Mouse (Mus musculus) gastrocnemius, adult 18-20 months (tissue): Measurements from ENCODE around the gene Sult1e1. TPM values are rescaled to one million over a fixed set of nuclear protein-coding genes. Genes with fewer than 3 reads are reported as not detected.

ENCODE experiments used
- DNase-seq: peaks from one replicate; pipeline ENCODE4 v3.0.0; 2021; ENCODE audit warnings: low spot score
- long read RNA-seq, 2 experiments: library from polyadenylated mRNA; stranded (forward); transcript quantifications; one replicate each; pipeline ENCODE4 v2.0.0; 2021
- total RNA-seq, 2 experiments: library from RNA; stranded (reverse); gene quantifications; 2 replicates each; pipeline ENCODE4 v1.2.3; 2021

Gene Sult1e1
- not detected for total RNA-seq
- long read RNA-seq, experiment 1, partial matches to known transcripts = 0 of 1 reads
- long read RNA-seq, experiment 1, other reads (novel, unspliced or antisense) = 0 of 1 reads
- long read RNA-seq, experiment 2 = 0 reads

DNA sequence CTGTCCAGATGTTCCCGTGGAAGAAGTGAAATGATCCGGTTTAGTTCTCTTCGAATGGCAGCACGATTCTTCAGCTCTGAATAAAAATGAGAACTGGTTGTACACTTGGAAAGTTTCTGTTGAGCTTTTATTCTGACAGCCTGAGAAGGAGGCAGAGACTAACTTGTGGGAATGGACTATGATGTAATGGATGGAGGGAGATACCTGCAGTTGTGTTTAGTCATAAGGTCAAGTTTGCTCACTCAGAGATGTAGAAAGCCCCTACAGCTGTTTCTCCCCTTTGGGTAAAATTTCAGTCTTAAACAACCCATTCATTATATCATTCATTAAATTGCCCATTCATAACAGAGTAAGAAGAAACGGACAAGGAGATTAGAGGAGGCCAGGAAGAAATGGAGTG, at the start of gene Sult1e1:
Sult1e1 (minus strand) TSS at position 101 of the 400 bp plus-strand sequence.
- DNase-seq = no peak

DNA sequence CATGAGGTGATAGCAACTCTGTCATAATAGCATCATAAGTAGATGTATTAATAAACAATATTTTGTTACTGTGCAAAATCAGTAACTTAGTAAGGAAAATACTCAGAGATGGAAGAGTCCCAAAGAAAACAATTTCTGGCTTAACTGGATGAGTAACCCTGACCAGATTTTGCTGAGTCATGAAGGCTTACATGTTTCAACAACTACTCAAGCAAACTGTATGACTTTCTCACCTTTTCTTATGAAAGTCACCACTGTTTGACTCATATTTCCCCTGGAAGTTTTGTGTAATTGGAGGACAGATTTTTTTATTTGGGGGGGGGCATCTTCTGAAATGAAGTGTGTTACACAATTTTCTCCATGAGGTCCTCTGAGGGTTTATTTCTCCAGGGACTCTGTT, 31.3 kb upstream of the Sult1e1 start:
- DNase-seq = no peak

DNA sequence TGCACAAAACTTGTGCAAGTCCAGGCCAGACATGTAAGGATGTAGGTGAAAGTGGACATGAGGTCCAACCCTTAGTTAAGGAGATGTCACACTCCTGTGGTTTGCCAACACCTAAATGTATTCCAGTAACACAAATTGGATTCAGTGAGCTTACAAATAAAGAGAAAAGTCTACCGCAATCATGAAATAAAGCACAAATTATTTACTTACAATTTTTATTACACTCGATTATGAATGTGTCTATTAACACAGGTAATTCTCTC, 23.7 kb upstream of the Sult1e1 start:
- DNase-seq = no peak

DNA sequence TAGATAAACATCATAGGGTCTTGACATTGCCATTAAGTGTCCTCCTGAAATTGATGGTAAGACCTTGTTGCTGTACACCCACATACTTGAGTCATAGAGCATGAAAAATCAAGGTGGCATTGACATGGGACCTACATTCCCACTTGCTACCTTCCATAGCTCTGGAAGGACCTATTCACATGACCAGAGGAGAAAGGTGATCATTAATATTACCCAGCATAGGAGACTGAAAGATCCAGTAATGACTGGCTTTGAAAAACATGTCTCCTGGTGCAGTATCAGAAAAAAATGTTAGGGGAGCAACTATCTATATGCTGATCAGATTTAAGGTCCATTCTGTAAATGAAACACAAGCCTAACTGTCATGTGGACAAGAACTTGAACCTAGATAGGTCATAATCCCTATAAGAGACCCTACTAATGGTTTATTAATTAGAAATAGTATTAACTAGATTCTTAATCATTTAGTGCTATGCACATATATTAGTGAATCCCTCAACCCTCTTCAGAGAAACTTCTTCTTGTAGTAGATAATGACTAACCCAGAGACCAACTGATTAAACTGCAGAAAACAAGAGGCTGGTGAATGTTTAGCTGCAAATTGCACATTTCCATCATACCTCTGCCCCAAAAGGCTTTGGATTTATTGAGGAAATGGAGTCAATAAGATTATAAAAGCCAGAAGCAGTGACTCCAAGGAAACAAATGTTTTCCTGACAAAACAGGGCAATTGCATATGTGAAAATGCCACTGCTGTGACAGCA, 23.2 kb upstream of the Sult1e1 start:
- DNase-seq = no peak

DNA sequence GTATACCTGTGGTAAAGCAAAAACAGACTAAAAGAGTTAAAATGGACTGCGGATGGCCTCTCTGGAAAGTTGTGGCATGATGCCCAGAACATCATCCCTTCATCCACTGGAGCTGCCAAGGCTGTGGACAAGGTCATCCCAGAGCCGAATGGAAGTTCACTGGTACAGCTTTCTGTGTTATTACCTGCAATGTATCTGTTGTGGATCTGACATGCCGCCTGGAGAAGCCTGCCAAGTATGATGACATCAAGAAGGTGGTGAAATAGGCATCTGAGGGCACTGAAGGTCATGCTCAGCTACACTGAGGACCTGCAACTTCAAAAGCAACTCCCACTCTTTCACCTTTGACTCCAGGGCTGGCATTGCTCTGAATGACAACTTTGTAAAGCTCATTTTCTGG, 9.6 kb upstream of the Sult1e1 start:
- no peak for DNase-seq

DNA sequence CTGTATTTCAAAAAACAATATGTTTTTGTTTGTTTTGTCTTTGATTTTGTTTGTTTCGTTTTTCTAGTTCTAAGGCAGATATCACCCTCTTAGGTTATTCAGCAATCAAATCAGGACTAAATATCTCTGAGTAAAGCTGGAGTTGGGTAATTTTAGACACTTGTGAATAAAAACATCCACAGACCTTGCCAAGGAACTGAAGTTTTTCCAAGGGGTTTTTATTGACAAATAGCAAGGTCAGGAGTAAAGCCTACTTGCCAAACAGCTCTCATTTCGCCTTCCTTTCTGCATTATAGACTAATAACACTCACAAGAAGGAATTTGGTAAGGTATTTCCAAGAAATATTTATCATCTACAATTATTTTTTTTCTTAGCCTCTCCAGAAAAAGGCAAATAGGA, 6.5 kb upstream of the Sult1e1 start:
- peak; percentile 14 for DNase-seq

DNA sequence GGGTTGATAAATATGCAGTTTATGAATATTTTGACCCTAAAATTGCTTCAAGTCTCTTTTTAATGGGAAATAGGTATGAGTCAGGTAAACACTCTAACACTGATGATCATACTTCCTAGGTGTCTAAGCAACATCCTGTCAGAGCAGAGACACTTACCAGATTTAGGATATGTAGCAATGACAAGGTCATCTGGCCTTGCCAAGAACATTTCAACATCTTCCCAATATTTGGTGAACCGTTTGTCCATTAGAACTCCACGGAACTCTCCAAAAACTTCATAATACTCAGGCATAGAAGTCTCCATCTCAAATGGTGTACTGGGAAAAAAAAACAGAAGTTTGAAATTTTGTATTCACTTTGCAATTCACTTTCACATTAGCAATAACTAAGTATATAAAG, 1.5 kb downstream of the Sult1e1 start:
- no peak for DNase-seq

DNA sequence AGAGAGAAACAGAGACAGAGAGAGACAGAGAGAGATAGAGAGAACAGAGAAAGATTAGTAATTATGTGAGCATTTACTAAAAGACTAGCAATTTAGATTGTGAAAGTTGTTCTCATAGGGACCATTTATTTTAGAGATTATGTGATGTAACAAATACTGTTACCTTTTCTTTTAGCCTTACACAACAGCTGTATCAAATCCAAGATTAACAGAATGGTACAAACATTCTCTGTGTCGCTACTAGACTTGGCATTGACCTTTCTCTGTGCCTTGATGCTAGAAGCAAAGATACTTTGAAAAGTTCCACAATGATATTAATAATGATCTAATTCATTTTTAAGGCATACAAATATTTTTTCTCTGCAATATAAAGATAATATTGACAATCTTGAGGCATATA, 11.0 kb downstream of the Sult1e1 start:
- no peak for DNase-seq

DNA sequence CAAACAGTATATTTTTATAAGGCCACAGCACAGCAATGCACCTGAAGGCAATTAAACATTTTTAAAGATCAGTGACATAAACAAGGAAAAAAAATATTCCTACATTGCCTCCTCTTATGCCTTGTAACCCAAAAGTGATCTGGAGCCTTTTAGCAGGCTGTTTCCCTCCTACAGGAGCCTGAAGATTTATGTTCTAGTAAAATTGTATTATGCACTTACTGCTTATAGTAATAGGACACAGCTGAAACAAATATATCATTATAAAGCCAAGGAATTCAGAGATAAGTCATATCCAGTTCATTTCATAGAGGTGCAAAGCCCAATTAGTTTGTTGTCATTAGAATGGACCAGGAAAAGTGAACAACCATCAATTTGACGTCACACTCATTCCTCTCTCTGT, 17.2 kb downstream of the Sult1e1 start:
- no peak for DNase-seq

DNA sequence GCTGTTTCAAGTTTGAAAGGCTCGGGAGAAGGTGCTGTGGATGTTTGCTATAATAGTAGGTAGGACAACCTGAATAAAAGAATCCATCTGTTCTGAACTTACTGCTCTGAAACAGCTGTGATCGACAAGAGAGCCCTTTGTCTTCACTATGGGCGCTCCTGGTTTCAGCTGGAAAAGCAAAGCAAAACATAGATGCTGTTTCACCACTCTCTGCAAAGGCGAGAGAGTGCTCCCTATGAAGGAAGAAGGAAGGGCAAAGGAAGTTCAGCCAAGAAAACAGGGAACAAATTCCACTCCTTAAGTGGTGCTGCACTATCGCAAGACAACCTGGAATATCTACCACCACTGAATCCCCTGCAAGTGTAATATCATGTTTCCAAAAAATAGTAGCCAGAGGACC, 17.9 kb downstream of the Sult1e1 start:
- DNase-seq = peak; percentile 24

DNA sequence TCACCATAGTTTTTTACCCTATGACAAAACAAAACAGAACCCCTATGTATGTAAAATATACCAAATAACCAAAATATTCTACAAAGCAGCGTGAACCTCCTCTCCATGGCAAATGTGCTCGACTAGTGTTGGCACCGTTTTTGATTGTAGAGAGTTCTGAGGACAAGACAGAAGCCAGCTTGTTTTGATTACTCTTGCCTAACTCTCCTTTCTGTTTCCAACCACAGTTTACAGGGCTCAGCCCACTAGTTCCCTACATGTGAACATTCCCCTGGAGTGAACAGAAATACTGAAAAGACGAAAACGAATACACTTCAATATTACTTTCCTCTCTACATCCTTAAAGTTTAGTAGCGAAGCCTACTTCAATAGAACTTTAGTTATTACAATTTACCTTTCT, 18.6 kb downstream of the Sult1e1 start:
- peak; percentile 10 for DNase-seq

DNA sequence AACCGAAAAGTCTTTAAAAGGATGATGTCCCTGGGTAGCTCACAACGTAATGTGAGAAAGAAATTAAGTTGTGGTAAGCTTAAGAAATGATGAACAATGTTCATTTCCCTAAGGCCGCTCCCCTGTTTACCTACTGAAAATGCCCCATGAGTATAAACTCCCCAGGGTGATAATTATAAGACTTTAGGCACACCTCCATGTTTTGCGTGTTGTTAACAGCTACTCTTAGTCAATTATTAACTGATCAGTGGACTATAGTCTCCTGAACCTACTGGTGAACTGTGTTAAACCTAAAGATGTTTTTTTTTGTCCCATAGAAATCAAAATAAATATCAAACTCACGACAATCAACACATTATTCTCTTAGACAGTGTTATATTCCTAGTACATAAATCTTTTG, 22.5 kb downstream of the Sult1e1 start, which contains the start of gene Sult1d1:
Sult1d1 (minus strand) TSS at position 183 of the 400 bp plus-strand sequence.
- DNase-seq = no peak

DNA sequence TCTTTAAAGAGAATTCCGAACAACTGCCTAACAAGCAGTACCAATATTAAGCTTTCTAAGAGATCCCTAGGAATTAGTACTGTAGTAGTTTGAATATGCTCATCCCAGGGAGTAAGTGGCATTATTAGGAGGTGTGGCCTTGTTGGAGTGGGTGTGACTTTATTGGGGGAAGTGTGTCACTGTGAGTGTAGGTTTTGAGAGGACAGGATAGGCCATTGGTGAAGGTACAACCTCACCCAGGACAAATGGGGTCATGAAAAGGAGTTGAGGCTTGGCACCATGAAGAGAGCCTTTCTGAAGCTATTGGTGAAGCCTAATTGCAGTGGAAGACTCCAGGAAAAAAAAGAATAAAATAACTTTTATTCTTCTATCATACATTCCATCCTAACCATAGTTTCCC, 24.1 kb downstream of the Sult1e1 start:
- no peak for DNase-seq

DNA sequence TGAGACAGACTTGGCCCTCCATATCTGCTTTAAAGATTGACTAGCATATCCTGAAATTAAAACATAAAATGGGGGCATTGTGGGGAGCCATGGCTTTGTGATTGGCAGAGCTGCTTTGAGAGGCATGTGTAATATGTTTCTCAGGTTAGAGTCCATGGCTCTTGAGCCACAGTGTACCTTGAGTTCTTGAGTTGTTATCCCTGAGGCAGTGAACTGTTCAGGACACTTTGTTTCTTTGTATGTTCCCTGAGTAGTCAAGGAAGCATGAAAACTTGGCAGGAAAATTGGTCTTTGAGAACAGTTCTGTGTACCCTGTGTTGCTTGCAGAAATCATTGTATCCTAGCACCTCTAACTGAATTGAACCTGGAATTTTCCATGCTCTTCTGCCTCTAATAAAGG, 28.4 kb downstream of the Sult1e1 start:
- peak; percentile 2 for DNase-seq

DNA sequence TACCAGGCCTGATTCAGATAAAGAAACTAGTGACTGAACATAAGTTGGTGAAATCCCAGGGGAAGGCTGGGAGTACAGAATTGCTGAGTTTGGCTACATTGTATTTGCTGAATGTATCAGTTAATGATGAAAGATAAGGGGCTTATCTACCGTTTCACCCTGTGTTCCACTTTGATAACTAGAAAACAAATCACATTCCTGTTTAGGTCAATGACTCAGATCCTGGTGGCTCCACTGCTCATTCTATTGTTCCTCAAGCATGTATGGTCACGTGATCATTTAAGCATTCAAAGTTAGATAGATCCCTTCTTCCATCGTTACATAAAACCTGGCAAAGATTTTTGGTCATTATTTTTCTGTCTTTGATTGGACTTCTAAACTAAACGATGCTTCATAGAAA, 28.9 kb downstream of the Sult1e1 start:
- no peak for DNase-seq

DNA sequence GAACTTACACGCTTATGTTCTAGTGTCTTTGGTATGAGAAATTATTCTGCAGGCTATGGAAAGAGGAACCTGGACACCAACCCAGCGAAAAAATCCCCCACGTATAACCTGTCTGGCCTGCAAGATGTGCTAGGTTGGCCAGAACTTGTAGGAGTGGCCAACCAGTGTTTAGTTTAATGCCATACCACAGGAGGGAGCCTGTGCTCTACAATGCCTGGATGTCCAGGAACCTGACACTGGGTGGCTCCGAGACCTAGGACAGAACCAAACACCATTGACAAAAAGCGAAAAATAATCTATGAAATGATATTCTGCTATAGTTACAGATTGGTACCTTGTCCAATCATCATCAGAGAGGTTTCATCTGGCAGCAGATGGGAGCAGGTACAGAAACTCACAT, 31.2 kb downstream of the Sult1e1 start:
- no peak for DNase-seq

DNA sequence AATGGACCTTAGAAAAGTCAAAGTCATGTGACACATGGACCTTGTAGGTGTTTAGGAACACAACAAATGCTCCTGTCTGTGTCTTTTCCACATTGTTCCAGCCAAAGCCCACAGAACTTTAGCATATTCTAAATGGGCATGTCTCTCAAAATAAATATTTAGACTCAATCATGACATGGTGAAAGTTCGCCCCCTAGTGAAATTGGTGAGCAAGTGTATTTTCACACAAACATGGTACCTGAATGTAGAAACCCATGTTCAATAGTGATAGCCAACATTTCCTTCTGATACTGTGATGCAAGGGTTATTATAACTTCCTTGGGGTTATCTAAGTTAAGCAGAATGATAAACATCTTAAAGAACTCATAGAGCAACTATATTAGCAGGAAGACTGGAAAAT, 40.5 kb downstream of the Sult1e1 start:
- DNase-seq = no peak

DNA sequence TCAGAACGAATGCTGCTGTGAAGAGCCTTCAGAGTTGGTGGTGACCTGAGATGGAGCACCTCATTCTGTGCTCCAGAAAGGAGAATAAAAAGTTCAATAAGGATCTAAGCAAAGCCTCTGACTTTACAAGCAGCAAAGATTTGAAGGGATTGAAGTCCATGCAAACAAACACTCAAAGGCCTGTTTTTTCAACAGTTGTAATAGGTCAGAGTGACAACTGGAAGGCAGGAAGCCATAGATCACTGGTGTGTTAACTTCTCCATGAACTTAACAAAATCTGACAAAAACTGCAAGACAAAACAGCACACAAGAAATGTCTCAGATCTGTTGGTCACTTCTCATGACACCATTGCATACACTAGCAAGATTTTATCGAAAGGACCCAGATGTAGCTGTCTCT, 53.3 kb downstream of the Sult1e1 start, which contains the start of gene Sult1b1:
Sult1b1 (minus strand) TSS at position 85 of the 400 bp plus-strand sequence.
- no peak for DNase-seq

DNA sequence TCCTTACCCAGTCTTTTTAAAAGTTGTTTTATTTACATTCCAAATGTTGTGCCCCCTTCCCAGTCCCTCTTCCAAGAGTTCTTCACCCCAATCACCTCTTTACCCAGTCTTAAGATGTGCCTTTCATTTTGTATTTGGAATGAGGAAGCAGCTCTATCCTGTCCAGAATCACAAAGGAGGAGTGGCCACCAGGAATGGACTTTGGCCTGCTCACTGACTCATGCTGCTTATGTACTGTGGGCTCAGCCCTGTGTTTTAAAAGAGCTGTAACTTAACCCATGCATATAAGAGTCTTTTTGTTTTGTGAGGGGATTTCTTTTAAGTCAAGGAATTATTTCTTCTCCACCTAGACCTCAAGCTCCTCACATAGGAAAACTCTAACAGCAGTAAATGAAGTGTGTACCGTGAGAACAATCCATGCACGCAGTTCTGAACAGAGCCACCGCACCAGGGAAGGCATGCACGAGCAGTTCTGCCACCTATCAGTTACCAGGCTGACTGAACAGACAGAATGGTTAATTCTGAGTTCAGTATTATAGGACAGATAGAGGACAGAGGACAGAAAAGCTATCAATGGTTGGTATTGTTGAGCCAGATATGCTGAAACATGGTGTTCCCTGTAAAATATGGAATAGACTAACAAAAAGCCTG, 55.3 kb downstream of the Sult1e1 start:
- no peak for DNase-seq

DNA sequence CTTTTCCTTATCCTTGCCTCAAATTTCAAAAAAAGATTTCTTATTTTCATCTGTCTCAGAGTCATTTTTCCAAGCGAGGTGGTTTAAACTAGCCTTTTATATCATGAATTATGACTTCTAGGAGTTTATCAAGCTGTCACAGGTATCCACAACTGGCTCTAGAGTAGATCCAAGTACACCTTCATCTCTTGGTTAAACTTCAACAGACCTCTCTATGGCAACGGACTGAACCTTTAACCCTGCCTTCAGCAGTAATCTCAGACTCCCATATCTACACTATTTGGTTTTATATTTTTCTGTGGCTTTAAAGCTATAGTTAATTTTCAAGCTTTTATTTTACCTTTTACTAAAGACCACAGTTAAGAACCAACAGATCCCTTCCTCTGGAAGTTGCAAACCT, 59.1 kb downstream of the Sult1e1 start:
- DNase-seq = no peak
